Mouse (Mus musculus) embryonic facial prominence, embryonic 12.5 days (tissue): ENCODE data around the gene Qk. TPM values are rescaled to one million over a fixed set of nuclear protein-coding genes. Genes with fewer than 3 reads are reported as not detected.

Source experiments
- ATAC-seq: fragments of 200-750 bp; cut with Nextera tagmentation; 2 replicates; pipeline ENCODE4 v1.8.0; 2017; ENCODE audit not compliant: insufficient number of reproducible peaks, insufficient read depth, low FRiP score, low TSS enrichment
- H3K27ac ChIP-seq: fragments of 300-500 bp; sonication (generic); 2 replicates; pipeline ENCODE4 v1.5.1; 2016; ENCODE audit warnings: mild to moderate bottlenecking
- H3K27me3 ChIP-seq: fragments of 300-500 bp; sonication (generic); 2 replicates; pipeline ENCODE4 v1.6.1; 2016; ENCODE audit warnings: mild to moderate bottlenecking, moderate library complexity
- H3K36me3 ChIP-seq: fragments of 300-500 bp; sonication (generic); 2 replicates; pipeline ENCODE4 v1.6.1; 2016; ENCODE audit warnings: mild to moderate bottlenecking
- H3K4me1 ChIP-seq: fragments of 300-500 bp; sonication (generic); 2 replicates; pipeline ENCODE4 v1.6.1; 2016
- H3K4me2 ChIP-seq: fragments of 300-500 bp; sonication (generic); replicated peaks from 2 replicates; pipeline ENCODE4 v1.6.1; 2016; ENCODE audit warnings: mild to moderate bottlenecking, moderate library complexity
- H3K4me3 ChIP-seq: fragments of 300-500 bp; sonication (generic); 2 replicates; pipeline ENCODE4 v1.5.1; 2016; ENCODE audit warnings: mild to moderate bottlenecking
- H3K9ac ChIP-seq: fragments of 300-500 bp; sonication (generic); 2 replicates; pipeline ENCODE4 v1.6.1; 2016; ENCODE audit warnings: mild to moderate bottlenecking, moderate library complexity
- H3K9me3 ChIP-seq: fragments of 300-500 bp; sonication (generic); 2 replicates; pipeline ENCODE4 v1.6.1; 2016; ENCODE audit warnings: mild to moderate bottlenecking, moderate library complexity
- WGBS: fragments of 180-500 bp; shearing (Covaris S2); methylation state at CpG from one replicate; pipeline ENCODE4 v1.1.7; 2016; 5-methylcytosine and 5-hydroxymethylcytosine counted together
- polyA plus RNA-seq: library from polyadenylated mRNA; unstranded; fragments of >200 nt; fragmentation: Nextera tagmentation; extraction: Ambion mirVana; gene quantifications from 2 replicates; pipeline ENCODE4 v1.2.1, GENCODE M21; 2016

Qk gene
- polyA plus RNA-seq, 1 experiment from 2014 or later: 29.1 TPM

GRCm38 (mm10) chr17:10304001-10304400 lies 15.7 kb downstream of the Qk start:
- Histone ChIP-seq H3K4me2 (no peak overlapping the region), H3K9ac (no peak overlapping the region), H3K36me3 (no peaks in the 10 kb centered on the region), H3K4me3 (no peak overlapping the region), H3K27ac (no peak overlapping the region), H3K9me3 (no peaks in the 10 kb centered on the region), H3K27me3 (no peaks in the 10 kb centered on the region), H3K4me1 (peaks cover under 1% of the 10 kb centered on the region; the same call in 1 of the 2 replicates)
- ATAC-seq: no peak

DNA sequence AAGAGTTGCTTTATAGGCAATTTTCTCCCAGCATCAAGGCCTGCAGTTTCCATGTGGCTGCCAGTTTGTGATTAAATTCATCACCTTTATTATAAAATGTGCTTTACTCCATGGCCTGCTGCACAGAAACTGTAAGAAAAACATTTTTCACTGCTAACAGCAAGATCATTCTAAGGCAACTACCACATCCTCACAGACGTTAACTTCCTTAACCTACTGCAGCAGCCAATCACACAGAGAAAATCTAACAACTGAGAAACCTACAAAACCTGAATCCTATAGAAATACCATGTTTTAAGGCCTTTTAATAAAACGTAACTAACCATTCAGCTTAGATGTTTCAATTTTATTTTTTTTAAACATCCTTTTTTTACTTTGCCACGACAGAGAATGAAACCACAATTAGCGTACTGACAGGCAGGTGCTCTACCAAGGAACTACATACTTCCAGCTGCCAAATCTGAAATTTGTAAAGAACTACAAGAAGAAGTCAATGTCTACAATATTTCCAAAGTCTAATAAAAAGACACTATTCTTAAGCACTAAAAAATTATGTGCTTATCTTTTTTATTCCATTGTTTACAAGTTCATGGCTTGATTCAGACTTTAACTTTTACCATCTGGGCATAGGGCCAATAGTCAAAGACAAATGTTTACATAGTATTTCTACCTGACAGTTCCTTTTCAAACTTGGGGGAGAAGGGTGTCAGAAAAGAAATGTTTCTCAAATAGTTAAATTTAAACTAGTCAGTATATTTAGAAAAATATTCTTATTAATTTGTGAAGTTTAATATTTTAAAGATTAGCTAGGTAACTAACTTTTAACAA lies 18.5 kb downstream of the Qk start:
- Histone ChIP-seq H3K9me3 (no peaks in the 10 kb centered on the region), H3K4me3 (no peak overlapping the region), H3K4me2 (no peak overlapping the region), H3K36me3 (no peaks in the 10 kb centered on the region), H3K27ac (no peak overlapping the region), H3K4me1 (peaks cover 4% of the 10 kb centered on the region; the same call in 1 of the 2 replicates), H3K9ac (no peak overlapping the region), H3K27me3 (no peaks in the 10 kb centered on the region)
- ATAC-seq: no peak
- WGBS: 71% methylated on average over 4 of the region's 4 CpGs

DNA sequence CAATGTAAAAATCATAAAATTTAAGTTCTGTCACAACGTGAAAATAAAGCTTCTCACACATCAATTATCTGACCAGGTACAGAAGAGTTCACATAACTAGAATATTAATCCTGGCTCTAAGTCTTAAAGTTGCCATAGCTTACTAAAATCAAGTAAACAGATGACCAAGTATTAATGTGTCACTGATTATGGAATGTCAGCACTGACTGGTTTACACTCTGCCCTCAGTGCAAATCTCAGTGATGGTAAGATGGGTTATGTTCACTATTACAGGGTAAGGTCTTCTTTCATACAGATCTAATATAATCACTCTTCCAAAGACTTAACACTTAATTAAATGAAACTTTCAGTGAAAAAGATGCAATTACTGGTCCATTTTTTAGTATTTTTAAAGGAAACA lies 20.3 kb downstream of the Qk start:
- WGBS: 90% methylated on average over 1 of the region's 1 CpGs
- H3K4me2 ChIP-seq: no peak overlapping the region
- no peaks in the 10 kb centered on the region for H3K27me3 ChIP-seq
- no peak for ATAC-seq
- H3K9ac ChIP-seq: no peak overlapping the region
- H3K4me1 ChIP-seq: peaks cover 4% of the 10 kb centered on the region; the same call in 1 of the 2 replicates
- H3K9me3 ChIP-seq: no peaks in the 10 kb centered on the region
- no peak overlapping the region for H3K4me3 ChIP-seq
- no peak overlapping the region for H3K27ac ChIP-seq
- no peaks in the 10 kb centered on the region for H3K36me3 ChIP-seq

DNA sequence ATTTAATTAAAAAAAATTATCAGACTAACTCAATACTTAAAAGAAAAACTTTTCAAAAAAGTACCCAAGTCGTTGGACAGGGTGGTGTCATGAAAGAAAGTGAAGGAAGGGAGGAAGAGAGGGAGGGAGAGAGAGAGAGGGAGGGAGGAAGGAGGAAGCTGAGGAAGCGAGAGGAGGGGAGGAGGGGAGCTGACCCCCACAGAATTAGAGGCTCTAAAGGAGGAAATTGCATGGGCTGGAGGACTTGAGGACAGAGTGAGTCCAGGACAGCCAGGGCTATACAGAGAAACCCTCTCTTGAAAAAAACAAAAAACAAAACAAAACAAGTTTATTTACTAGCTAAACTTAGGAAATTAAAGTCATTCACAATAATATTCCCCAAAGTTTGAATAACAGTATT lies 27.1 kb downstream of the Qk start:
- H3K9ac ChIP-seq: no peak overlapping the region
- H3K9me3 ChIP-seq: no peaks in the 10 kb centered on the region
- no peaks in the 10 kb centered on the region for H3K27me3 ChIP-seq
- no peak overlapping the region for H3K4me2 ChIP-seq
- no peak overlapping the region for H3K27ac ChIP-seq
- no peak for ATAC-seq
- no peaks in the 10 kb centered on the region for H3K36me3 ChIP-seq
- H3K4me1 ChIP-seq: peaks cover 10% of the 10 kb centered on the region; the same call in 1 of the 2 replicates
- 53% methylated on average over 2 of the region's 2 CpGs for WGBS
- H3K4me3 ChIP-seq: no peak overlapping the region

GRCm38 (mm10) chr17:10284772-10285171 lies 34.9 kb downstream of the Qk start:
- peaks cover 4% of the 10 kb centered on the region; the same call in 1 of the 2 replicates for H3K4me1 ChIP-seq
- no peak overlapping the region for H3K27ac ChIP-seq
- H3K36me3 ChIP-seq: no peaks in the 10 kb centered on the region
- WGBS: 70% methylated on average over 2 of the region's 2 CpGs
- H3K9me3 ChIP-seq: no peaks in the 10 kb centered on the region
- H3K27me3 ChIP-seq: no peaks in the 10 kb centered on the region
- no peak overlapping the region for H3K4me3 ChIP-seq
- ATAC-seq: no peak
- no peak overlapping the region for H3K4me2 ChIP-seq
- H3K9ac ChIP-seq: no peak overlapping the region

- 91% methylated on average over 2 of the region's 2 CpGs for WGBS
- Histone ChIP-seq H3K36me3 (no peaks in the 10 kb centered on the region), H3K4me2 (no peak overlapping the region), H3K27ac (no peak overlapping the region), H3K4me1 (no peaks in the 10 kb centered on the region), H3K9ac (no peak overlapping the region), H3K27me3 (no peaks in the 10 kb centered on the region), H3K4me3 (no peak overlapping the region), H3K9me3 (no peaks in the 10 kb centered on the region)
- no peak for ATAC-seq
These were observed 40.1 kb downstream of the Qk start for GRCm38 (mm10) chr17:10279532-10279931.

DNA sequence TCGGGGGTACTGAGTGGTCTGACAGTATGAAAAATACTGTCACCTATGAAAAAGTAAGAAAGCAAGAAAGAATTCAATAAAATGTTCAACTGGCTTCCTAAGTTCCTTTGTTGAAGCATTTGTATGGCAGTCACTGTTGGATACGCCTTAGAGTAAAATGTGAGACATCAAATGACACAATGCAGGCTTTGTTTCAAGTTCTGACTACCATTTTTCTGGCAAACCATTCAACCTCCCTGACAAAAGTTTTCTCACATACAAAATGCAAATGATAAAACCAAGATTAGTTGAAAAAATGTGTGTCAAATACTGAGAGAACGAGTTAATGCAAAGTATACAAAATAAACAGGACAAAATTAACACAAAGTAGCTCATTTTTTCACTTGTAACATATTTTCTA lies 50.1 kb downstream of the Qk start:
- Histone ChIP-seq H3K4me3 (no peak overlapping the region), H3K27ac (no peak overlapping the region), H3K4me2 (no peak overlapping the region), H3K36me3 (0 out of 2 replicates have a peak, but pooled peaks cover 2% of the 10 kb centered on the region), H3K4me1 (no peaks in the 10 kb centered on the region), H3K9ac (no peak overlapping the region), H3K27me3 (no peaks in the 10 kb centered on the region), H3K9me3 (no peaks in the 10 kb centered on the region)
- WGBS: 47% methylated on average over 3 of the region's 3 CpGs
- ATAC-seq: no peak

GRCm38 (mm10) chr17:10268468-10268867 lies 51.2 kb downstream of the Qk start:
- Histone ChIP-seq H3K9me3 (no peaks in the 10 kb centered on the region), H3K27ac (no peak overlapping the region), H3K4me2 (no peak overlapping the region), H3K4me1 (no peaks in the 10 kb centered on the region), H3K9ac (no peak overlapping the region), H3K36me3 (0 out of 2 replicates have a peak, but pooled peaks cover under 1% of the 10 kb centered on the region), H3K27me3 (no peaks in the 10 kb centered on the region), H3K4me3 (no peak overlapping the region)
- ATAC-seq: no peak
- WGBS: 79% methylated on average over 1 of the region's 1 CpGs

GRCm38 (mm10) chr17:10266207-10266606 lies 53.4 kb downstream of the Qk start:
- Histone ChIP-seq H3K27me3 (no peaks in the 10 kb centered on the region), H3K4me3 (no peak overlapping the region), H3K9ac (no peak overlapping the region), H3K9me3 (no peaks in the 10 kb centered on the region), H3K27ac (no peak overlapping the region), H3K4me2 (no peak overlapping the region), H3K4me1 (no peaks in the 10 kb centered on the region), H3K36me3 (no peaks in the 10 kb centered on the region)
- ATAC-seq: no peak
- 83% methylated on average over 4 of the region's 4 CpGs for WGBS

DNA sequence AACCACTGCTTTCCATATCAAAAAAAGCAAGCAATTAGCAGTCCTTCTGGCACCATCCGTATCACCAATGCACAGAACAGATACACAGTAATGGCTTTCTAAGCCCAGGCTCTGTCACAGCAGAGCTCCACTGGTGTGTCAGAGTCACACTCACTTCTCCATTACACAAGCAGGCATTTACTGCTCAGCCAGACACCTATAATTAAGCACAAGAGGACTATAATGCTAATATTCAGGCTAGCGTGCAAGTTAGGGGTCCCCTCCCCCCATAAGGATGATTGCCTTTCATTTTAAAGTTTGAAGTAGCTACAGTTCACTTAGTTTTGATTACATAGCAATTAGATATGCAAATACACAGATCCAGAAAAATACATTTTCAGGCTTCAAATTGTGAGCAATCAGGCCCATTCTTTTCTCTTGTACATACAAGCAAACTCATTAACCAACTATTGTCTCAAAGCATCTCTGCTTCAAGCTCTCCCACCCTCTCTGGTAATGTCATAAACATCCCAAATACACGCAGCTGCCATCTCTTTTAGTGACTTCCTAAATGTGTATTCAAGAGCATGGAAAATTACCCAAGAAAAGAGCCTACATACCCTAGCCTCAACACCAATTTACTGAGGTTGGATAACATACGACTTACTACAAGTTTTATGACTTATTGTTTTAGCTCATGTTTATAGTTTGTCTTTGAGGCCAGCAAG lies 68.2 kb downstream of the Qk start:
- no peak for ATAC-seq
- Histone ChIP-seq H3K27me3 (no peaks in the 10 kb centered on the region), H3K4me2 (no peak overlapping the region), H3K4me3 (no peak overlapping the region), H3K9ac (no peak overlapping the region), H3K36me3 (no peaks in the 10 kb centered on the region), H3K27ac (no peak overlapping the region), H3K4me1 (no peaks in the 10 kb centered on the region), H3K9me3 (no peaks in the 10 kb centered on the region)
- 67% methylated on average over 4 of the region's 4 CpGs for WGBS

DNA sequence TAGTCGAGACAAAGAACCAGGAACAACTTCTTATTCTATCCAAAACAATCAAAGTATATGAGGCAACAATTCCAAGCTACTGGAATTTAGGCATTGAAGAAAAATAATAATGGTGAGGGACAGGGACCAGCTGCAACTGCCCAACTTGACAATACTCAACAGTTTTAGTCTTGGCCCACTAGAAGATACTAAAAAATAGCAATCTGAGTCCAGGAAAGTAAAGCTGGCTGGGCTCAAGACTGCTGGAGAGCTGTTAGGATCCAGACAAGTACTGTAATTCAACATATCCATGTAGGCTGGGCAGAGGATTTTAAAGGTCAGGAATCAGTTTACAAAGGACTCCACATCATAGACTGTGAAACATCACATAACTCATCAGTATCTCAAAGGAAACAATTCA lies 79.6 kb downstream of the Qk start:
- H3K9ac ChIP-seq: no peak overlapping the region
- no peak for ATAC-seq
- 92% methylated on average over 1 of the region's 1 CpGs for WGBS

DNA sequence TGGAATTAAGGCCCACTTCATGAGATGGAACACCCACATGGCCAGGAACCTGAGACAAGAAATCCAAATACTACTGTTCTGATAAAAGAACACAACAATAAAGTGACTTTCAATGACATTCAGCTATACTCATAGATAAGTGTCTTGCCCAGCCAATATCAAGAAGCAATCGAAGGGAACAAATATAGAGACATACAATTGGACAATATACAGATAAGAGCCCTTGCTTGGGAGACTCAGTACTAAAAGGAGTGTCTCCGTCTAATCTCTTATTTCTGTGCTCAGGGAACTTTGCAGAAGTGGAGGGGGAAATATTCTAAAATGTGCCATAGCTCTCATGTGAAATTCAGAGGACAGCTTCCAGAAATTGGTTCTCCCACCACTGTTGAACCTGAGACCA lies 83.1 kb downstream of the Qk start:
- 94% methylated on average over 2 of the region's 2 CpGs for WGBS
- H3K27ac ChIP-seq: no peak overlapping the region
- ATAC-seq: no peak

More for the DNA sequence above, 79.6 kb downstream of the Qk start:
- Histone ChIP-seq H3K4me1 (0 out of 2 replicates have a peak, but pooled peaks cover 3% of the 10 kb centered on the region), H3K4me2 (no peak overlapping the region), H3K4me3 (no peak overlapping the region), H3K9me3 (no peaks in the 10 kb centered on the region), H3K27ac (no peak overlapping the region), H3K27me3 (no peaks in the 10 kb centered on the region), H3K36me3 (0 out of 2 replicates have a peak, but pooled peaks cover 2% of the 10 kb centered on the region)

More for the DNA sequence above, 83.1 kb downstream of the Qk start:
- Histone ChIP-seq H3K4me2 (no peak overlapping the region), H3K4me1 (0 out of 2 replicates have a peak, but pooled peaks cover 3% of the 10 kb centered on the region), H3K36me3 (0 out of 2 replicates have a peak, but pooled peaks cover 2% of the 10 kb centered on the region), H3K9me3 (no peaks in the 10 kb centered on the region), H3K27me3 (no peaks in the 10 kb centered on the region), H3K4me3 (no peak overlapping the region), H3K9ac (no peak overlapping the region)
